Mouse (Mus musculus) liver, postnatal 0 days (tissue): ENCODE measurements at regions not wholly inside any gene's neighbourhood (a gene's known extent, or its start where the extent isn't known, plus 50 kb on each side); places are given as distances from the start of the nearest gene placed in this dataset.

Experiments
- CTCF ChIP-seq: sonication (generic); IDR thresholded peaks from 2 replicates; pipeline ENCODE4 v1.5.1; 2016; ENCODE audit warnings: antibody characterized with exemption, low read depth
- EP300 ChIP-seq: IDR thresholded peaks from 2 replicates; pipeline ENCODE4 v1.6.1; 2016; ENCODE audit warnings: antibody characterized with exemption, low read depth, mild to moderate bottlenecking

- TF ChIP-seq EP300 (peak; percentile 71), CTCF (no peak)
These were observed 169.2 kb upstream of the Serp2 start for GRCm38 (mm10) chr14:76725844-76726243.
